9 mouse cellular contexts compared by ENCODE assay signal in the genomic region with DNA sequence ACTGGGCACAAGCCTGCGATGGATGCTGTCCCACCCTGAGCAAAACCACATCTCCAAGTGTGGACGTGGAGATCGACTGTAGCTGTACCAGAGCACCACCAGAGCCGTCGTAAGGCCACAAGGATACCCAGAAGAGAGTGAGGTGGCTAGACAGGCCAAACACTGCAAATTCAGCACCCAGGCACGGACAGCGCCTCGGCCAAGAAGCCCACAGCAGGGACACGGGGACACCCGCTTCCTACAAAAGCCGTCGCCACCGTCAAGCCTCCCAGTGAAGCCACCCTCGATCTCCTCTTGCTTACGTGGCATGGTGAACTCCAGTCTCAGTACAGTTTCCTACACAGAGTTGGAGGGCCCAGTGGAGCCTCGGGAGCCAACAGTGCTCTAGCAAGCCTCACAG. TPM values are rescaled to one million over a fixed set of nuclear protein-coding genes. Genes with fewer than 3 reads are reported as not detected.
A peak's percentile ranks its signal among the peaks of the same experiment; 100 is the strongest.
DNase-seq lines count a peak whose midpoint lies in the region; ATAC-seq and TF ChIP-seq lines count a peak whose summit lies in the region.
"Had no signal": no experiment of that assay in that cellular context is flagged by ENCODE, and none has a peak within 500 bp of the region (broad histone marks: within the 10 kb centered on the region; RNA-seq: fewer than 3 reads in every experiment).

No protein-coding gene starts in this region.

- no peak for TF ChIP-seq CTCF in hindbrain, postnatal 0 days (IDR thresholded peaks at IDR 0.05; ENCODE audit: low read depth)

- no peaks in the 10 kb centered on the region for H3K9me3 ChIP-seq in hindbrain, embryonic 11.5 days (ENCODE audit: control insufficient read depth, low read length)
- H3K9me3 ChIP-seq in hindbrain, postnatal 0 days (ENCODE audit: low read length), result no peaks in the 10 kb centered on the region
- H3K9me3 ChIP-seq: embryonic facial prominence, embryonic 13.5 days had no signal

- H3K9ac ChIP-seq in hindbrain, embryonic 11.5 days (ENCODE audit: low read depth, low read length), result no peak overlapping the region
- no peak overlapping the region for H3K9ac ChIP-seq in hindbrain, postnatal 0 days (replicated peaks; ENCODE audit: low read length)
- H3K9ac ChIP-seq: embryonic facial prominence, embryonic 13.5 days had no signal

- DNase-seq in hindbrain, embryonic 11.5 days (ENCODE audit: low spot score), result peak; percentile 69
- no peak for DNase-seq in hindbrain, postnatal 0 days (ENCODE audit: low spot score)
- peak; percentile 47 for DNase-seq in ES-CJ7 (ENCODE audit: low read depth, low spot score)
- peak; percentile 45 for DNase-seq in c-Kit-positive CD71-negative TER-119-negative erythroid progenitor cells, embryonic 14.5 days (ENCODE audit: low read depth)
- DNase-seq in layer of hippocampus, adult 9-11 months, result no peak
- no peak for DNase-seq in cerebellum, adult 9-11 months

- H3K4me3 ChIP-seq in hindbrain, embryonic 11.5 days (ENCODE audit: low read depth, low read length), result no peak overlapping the region
- no peak overlapping the region for H3K4me3 ChIP-seq in hindbrain, postnatal 0 days (ENCODE audit: low read length)
- H3K4me3 ChIP-seq: embryonic facial prominence, embryonic 13.5 days had no signal

- 2% methylated on average over 16 of the region's 16 CpGs for WGBS in hindbrain, embryonic 11.5 days
- 5% methylated on average over 16 of the region's 16 CpGs for WGBS in hindbrain, postnatal 0 days

- peaks cover 83% of the 10 kb centered on the region for H3K27me3 ChIP-seq in hindbrain, embryonic 11.5 days (ENCODE audit: control insufficient read depth, insufficient read depth, low read length)
- peaks cover 67% of the 10 kb centered on the region for H3K27me3 ChIP-seq in hindbrain, postnatal 0 days (ENCODE audit: insufficient read depth, low read length)

- H3K36me3 ChIP-seq in hindbrain, embryonic 11.5 days (ENCODE audit: control insufficient read depth, insufficient read depth, low read length), result no peaks in the 10 kb centered on the region; the same call in 1 of the 2 replicates
- 0 out of 2 replicates have a peak, but pooled peaks cover 2% of the 10 kb centered on the region for H3K36me3 ChIP-seq in hindbrain, postnatal 0 days (ENCODE audit: insufficient read depth, low read length)

- no peak overlapping the region for H3K27ac ChIP-seq in hindbrain, embryonic 11.5 days (ENCODE audit: low read depth, low read length)
- H3K27ac ChIP-seq in hindbrain, postnatal 0 days, result no peak overlapping the region
- H3K27ac ChIP-seq: embryonic facial prominence, embryonic 13.5 days had no signal

- H3K4me2 ChIP-seq in hindbrain, embryonic 11.5 days (replicated peaks; ENCODE audit: low read depth, low read length), result no peak overlapping the region
- no peak overlapping the region for H3K4me2 ChIP-seq in hindbrain, postnatal 0 days (ENCODE audit: low read depth, low read length)
- H3K4me2 ChIP-seq: embryonic facial prominence, embryonic 13.5 days had no signal

- no peak for ATAC-seq in hindbrain, embryonic 11.5 days (ENCODE audit: low FRiP score)
- ATAC-seq in hindbrain, postnatal 0 days, result no peak
- ATAC-seq in megakaryocyte progenitor cell, adult 5-6 weeks (replicated peaks; ENCODE audit: poor library complexity), result peak; percentile 62
- ATAC-seq in frontal cortex, adult (ENCODE audit: low TSS enrichment), result no peak

- peaks cover 24% of the 10 kb centered on the region for H3K4me1 ChIP-seq in hindbrain, embryonic 11.5 days (replicated peaks; ENCODE audit: control insufficient read depth, insufficient read depth, low read length)
- 0 out of 2 replicates have a peak, but pooled peaks cover 5% of the 10 kb centered on the region for H3K4me1 ChIP-seq in hindbrain, postnatal 0 days (ENCODE audit: insufficient read depth, low read length)

RNA-seq across cellular contexts. Expression of a gene that starts 3.0 kb away (rescaled TPM):
- 6.1 and 7.4 TPM in 2 replicates for polyA plus RNA-seq in hindbrain, embryonic 11.5 days (2014; fragmentation: Nextera tagmentation; extraction: Ambion mirVana)
- total RNA-seq in hindbrain, postnatal 0 days (2014; rRNA removed), result 2.3 and 7.8 TPM in 2 replicates
- polyA plus RNA-seq in hindbrain, postnatal 0 days (2015; fragmentation: Nextera tagmentation; extraction: Ambion mirVana), result 2.2 and 3.2 TPM in 2 replicates
- total RNA-seq in megakaryocyte progenitor cell, adult 5-6 weeks (2015), result not detected in 2 replicates
- not detected in 2 replicates for total RNA-seq in megakaryocyte progenitor cell, adult 5-6 weeks (2017)

RNA-seq across cellular contexts. Expression of a gene that starts 32.2 kb away (rescaled TPM):
- polyA plus RNA-seq in hindbrain, embryonic 11.5 days (2014; fragmentation: Nextera tagmentation; extraction: Ambion mirVana), result 15.8 and 16.7 TPM in 2 replicates
- 20.5 and 24.5 TPM in 2 replicates for total RNA-seq in hindbrain, postnatal 0 days (2014; rRNA removed)
- polyA plus RNA-seq in hindbrain, postnatal 0 days (2015; fragmentation: Nextera tagmentation; extraction: Ambion mirVana), result 8.8 and 9.4 TPM in 2 replicates
- 6.9 and 10.3 TPM in 2 replicates for total RNA-seq in megakaryocyte progenitor cell, adult 5-6 weeks (2015)
- total RNA-seq in megakaryocyte progenitor cell, adult 5-6 weeks (2017), result 5.3 and 5.9 TPM in 2 replicates

Comparison
In these comparisons a context has a peak if more than half of its experiments do, and no peak if none do; other contexts are left out.
1. DNase-seq: peak in hindbrain, embryonic 11.5 days (single experiment), ES-CJ7 (single experiment) and c-Kit-positive CD71-negative TER-119-negative erythroid progenitor cells, embryonic 14.5 days (single experiment); none in hindbrain, postnatal 0 days (single experiment), layer of hippocampus, adult 9-11 months (single experiment) and cerebellum, adult 9-11 months (single experiment).